Mouse (Mus musculus) olfactory bulb, adult 2 months (tissue): ENCODE data around the gene Muc5b. TPM values are rescaled to one million over a fixed set of nuclear protein-coding genes. Genes with fewer than 3 reads are reported as not detected.

Source experiments
- H3K27ac ChIP-seq: fragments of 200-500 bp; 2 replicates; pipeline ENCODE4 v1.5.1; 2012; ENCODE audit warnings: low read depth, low read length; ENCODE audit not compliant: insufficient read depth
- H3K4me1 ChIP-seq: fragments of 200-500 bp; 2 replicates; pipeline ENCODE4 v1.6.1; 2012; ENCODE audit warnings: low read length; ENCODE audit not compliant: control insufficient read depth, insufficient read depth
- H3K4me3 ChIP-seq: fragments of 200-500 bp; 2 replicates; pipeline ENCODE4 v1.5.1; 2012; ENCODE audit warnings: mild to moderate bottlenecking, low read depth, low read length, moderate library complexity; ENCODE audit not compliant: insufficient read depth
- CTCF ChIP-seq: fragments of 200-500 bp; IDR thresholded peaks from 2 replicates; pipeline ENCODE4 v1.5.1; 2012; ENCODE audit warnings: low read depth, mild to moderate bottlenecking, low read length, moderate library complexity; ENCODE audit not compliant: insufficient read depth
- POLR2A ChIP-seq: fragments of 200-500 bp; IDR thresholded peaks from 2 replicates; pipeline ENCODE4 v1.6.1; 2012; ENCODE audit warnings: mild to moderate bottlenecking, low read depth, low read length, moderate library complexity; ENCODE audit not compliant: insufficient read depth
- WGBS: fragments of 180-500 bp; shearing (Covaris S2); methylation state at CpG from one replicate; pipeline ENCODE4 v1.1.7; 2018; 5-methylcytosine and 5-hydroxymethylcytosine counted together
- polyA plus RNA-seq: library from polyadenylated mRNA; stranded (reverse); fragments of >200 nt; gene quantifications from 2 replicates; pipeline ENCODE4 v1.2.4, GENCODE M21; 2012; ENCODE audit warnings: low replicate concordance; ENCODE audit not compliant: missing spikeins, insufficient read depth, insufficient read length

The Muc5b gene
- polyA plus RNA-seq, 1 experiment: not detected

DNA sequence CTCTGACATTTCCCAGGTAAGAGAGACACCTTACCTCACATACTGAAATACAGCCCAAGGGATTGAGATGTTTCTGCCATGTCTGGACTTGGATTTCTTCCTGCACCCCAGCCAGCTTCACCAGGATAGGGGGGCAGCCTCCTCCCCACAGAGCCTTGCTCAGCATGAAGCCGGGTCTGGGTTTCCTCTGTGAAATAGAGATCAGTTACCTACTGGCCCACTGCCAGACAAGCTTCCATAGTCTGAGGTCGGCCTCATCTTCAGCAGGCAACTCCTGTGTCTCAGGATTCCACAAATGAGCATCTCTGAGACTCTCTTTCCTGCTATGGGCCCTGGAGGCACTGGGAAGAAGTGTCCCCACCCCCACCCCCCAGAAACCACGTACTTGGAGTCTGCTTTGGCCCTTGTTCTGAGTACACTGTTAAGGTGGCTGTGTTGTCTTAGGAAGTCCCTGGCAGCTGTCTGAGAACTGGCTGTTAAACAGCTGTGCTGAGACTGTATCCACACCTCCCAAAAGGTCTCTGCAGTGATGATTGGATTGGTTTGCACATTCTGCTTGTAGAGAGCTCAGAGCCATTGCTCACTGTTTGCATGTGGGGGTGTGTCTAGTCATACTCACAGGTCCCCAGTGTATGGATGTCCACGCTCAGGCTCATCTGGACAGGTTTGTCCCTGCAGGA is 16.1 kb upstream of the Muc5b start:
- Histone ChIP-seq H3K4me3 (no peak overlapping the region), H3K4me1 (no peaks in the 10 kb centered on the region), H3K27ac (no peak overlapping the region)
- TF ChIP-seq POLR2A (no peak), CTCF (no peak)
- 52% methylated on average over 4 of the region's 4 CpGs for WGBS

DNA sequence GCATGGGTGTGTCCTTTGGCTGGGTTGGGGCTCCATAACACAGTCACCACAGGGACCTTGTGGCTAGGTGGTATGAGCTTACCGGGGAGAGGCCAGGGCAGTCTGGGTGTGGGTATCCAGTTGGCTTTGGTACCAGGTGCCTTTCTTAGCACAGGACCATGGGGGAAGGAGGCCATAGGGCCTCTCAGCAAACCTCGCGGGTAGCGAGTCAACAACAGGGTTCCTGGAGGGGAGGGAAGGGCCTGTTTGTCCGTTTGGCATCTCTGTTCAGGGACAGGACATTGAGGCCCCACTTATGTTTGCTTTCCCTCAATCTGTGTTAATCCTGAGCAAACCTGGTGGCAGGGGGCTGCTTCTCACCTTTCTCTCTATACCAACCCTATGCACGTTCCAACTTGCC is 15.2 kb upstream of the Muc5b start:
- no peak overlapping the region for H3K27ac ChIP-seq
- TF ChIP-seq POLR2A: no peak
- no peak for TF ChIP-seq CTCF
- no peak overlapping the region for H3K4me3 ChIP-seq
- WGBS: 90% methylated on average over 6 of the region's 6 CpGs
- H3K4me1 ChIP-seq: no peaks in the 10 kb centered on the region

DNA sequence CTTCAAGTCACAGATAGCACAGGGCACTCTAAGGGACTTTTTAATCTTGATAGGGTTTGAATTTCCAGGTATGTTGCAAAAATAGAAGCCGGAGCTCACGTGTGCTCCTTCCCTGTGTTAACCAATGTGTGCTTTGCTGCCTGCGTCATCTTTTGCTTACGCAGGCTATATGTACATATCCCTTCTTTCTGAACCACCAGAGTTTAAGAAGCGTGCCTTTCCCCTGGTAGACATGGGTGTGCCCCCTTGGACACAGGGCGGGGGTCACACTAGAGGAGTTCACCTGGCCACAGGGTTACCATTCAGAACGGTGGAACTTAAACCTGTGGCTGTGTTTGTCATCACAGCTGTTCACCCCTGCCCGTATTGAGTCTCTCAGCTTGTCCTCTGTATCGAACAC is 14.5 kb upstream of the Muc5b start:
- TF ChIP-seq CTCF: no peak
- no peak for TF ChIP-seq POLR2A
- H3K4me3 ChIP-seq: no peak overlapping the region
- no peak overlapping the region for H3K27ac ChIP-seq
- WGBS: 97% methylated on average over 9 of the region's 9 CpGs
- no peaks in the 10 kb centered on the region for H3K4me1 ChIP-seq

DNA sequence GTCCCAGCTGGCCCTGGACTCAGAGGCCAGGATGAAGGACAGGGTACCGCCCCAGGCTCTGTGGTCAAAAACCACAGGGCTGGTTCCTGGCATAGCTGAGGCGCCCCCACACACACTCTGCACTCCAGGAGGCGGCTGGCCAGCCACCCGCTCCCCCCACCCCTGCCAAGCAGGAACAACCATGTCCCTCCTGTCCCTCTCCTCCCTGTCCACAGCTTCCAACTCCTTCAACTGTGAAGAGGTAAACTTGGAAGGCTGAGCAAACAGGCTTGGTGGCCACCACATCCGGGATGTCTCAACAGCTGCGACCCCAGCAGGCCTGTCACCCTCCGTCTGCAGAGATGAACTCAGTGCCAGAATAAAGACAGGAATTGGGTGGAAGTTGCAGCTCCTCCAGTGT is 2.9 kb upstream of the Muc5b start:
- H3K27ac ChIP-seq: no peak overlapping the region
- no peak for TF ChIP-seq POLR2A
- no peak for TF ChIP-seq CTCF
- peaks cover 6% of the 10 kb centered on the region for H3K4me1 ChIP-seq
- H3K4me3 ChIP-seq: no peak overlapping the region
- WGBS: 85% methylated on average over 7 of the region's 7 CpGs

DNA sequence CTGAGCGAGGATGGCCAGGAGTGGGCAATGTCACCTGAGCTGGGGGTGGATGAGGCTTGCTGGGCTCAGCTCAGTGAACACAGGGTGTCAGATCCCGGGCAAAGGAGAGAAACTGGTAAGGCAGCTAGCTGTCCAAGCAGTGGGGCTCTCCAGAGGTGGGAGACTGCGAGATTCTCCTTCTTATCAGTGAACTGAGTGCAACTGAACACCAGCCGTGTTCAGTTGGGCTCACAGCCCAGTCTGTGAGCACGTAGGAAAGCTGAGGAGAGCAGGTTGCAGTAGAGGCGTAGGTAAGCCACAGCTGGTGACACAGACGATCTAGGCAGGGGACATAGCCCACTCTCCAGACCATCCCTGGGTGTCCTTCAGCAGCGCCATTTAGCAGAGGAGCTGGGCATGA is 2.4 kb upstream of the Muc5b start:
- H3K4me1 ChIP-seq: peaks cover 10% of the 10 kb centered on the region
- no peak overlapping the region for H3K4me3 ChIP-seq
- TF ChIP-seq CTCF (no peak), POLR2A (no peak)
- WGBS: 87% methylated on average over 8 of the region's 8 CpGs
- no peak overlapping the region for H3K27ac ChIP-seq

DNA sequence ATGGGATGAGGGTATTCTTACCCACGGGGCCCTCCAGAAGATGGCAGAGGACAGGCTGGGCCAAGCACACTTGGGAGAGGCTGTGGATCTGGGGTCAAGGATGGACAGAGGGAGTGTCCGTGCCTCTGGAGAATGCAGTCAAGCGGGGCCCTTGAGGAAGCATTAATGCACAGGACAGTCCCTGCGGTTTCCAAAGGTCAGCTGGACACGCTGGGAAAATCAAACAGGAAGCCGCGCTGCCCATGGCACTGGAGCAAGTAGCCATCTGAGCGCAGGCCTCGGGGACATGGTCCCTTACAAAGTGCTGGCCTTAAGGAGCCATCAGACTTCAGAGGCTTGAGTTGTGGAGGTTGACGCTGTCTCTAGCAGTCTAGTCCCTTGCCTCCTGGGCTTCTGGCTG is 1.5 kb downstream of the Muc5b start:
- no peak for TF ChIP-seq POLR2A
- TF ChIP-seq CTCF: no peak
- Histone ChIP-seq H3K4me1 (peaks cover 10% of the 10 kb centered on the region), H3K4me3 (no peak overlapping the region), H3K27ac (no peak overlapping the region)
- 89% methylated on average over 10 of the region's 10 CpGs for WGBS

DNA sequence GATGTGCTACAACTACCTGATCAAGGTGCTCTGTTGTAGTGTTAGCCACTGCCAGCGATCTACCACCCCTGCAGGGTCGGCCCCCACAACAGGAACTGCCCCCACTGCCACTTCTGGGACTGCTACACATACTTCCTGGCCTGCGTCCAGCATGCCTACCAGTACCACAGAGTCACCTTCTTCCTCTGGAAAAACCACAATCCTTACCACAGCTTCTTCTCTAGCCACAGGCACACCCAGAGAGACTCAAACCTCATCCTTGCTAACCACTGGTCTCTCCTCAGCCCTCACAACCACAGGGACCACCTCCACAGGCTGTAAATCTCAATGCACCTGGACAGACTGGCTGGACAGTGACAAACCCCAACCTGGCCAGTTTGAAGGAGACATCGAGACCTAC is 22.2 kb downstream of the Muc5b start:
- H3K27ac ChIP-seq: no peak overlapping the region
- no peak for TF ChIP-seq POLR2A
- no peak for TF ChIP-seq CTCF
- no peak overlapping the region for H3K4me3 ChIP-seq
- WGBS: 88% methylated on average over 4 of the region's 4 CpGs
- no peaks in the 10 kb centered on the region for H3K4me1 ChIP-seq

DNA sequence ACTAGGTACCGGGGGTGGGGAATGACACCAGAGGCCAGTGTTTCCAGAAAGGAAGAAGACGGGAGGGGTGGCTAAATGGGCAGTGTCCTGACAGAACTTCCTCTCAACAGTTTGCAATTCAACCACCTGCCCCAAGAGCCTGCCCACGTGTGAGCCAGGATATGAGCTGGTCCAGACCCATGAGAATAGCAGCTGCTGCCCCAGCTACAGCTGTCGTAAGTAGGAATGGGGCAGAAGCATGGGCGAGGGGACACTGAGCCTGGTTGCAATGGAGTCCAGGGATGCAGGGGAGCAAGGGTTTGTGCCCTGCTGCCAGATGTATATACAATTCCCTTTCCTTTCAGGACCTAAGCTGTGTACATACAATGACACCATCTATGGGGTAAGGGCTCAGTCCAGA is 30.8 kb downstream of the Muc5b start:
- WGBS: 82% methylated on average over 5 of the region's 5 CpGs
- Histone ChIP-seq H3K27ac (no peak overlapping the region), H3K4me3 (no peak overlapping the region), H3K4me1 (no peaks in the 10 kb centered on the region)
- no peak for TF ChIP-seq CTCF
- TF ChIP-seq POLR2A: no peak

DNA sequence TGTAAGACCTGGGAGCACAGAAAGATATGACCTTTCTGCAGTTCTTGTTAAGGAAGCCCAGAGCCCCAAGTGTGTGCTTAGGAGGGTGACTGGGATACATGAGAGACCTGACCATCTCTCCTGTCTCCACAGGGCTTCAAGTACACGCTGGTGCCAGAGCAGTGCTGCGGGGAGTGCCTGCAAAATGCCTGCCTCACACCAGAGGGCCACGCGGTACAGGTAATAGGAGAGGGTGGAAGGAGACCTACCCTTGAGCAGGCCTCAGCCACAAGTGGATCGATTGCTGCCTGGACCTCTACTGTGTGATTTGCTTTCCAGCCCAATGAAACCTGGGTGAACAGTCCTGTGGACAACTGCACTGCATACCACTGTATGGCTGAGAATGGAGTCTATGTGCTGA is 31.7 kb downstream of the Muc5b start:
- Histone ChIP-seq H3K4me3 (no peak overlapping the region), H3K27ac (no peak overlapping the region), H3K4me1 (no peaks in the 10 kb centered on the region)
- TF ChIP-seq POLR2A: no peak
- no peak for TF ChIP-seq CTCF
- 84% methylated on average over 5 of the region's 5 CpGs for WGBS

DNA sequence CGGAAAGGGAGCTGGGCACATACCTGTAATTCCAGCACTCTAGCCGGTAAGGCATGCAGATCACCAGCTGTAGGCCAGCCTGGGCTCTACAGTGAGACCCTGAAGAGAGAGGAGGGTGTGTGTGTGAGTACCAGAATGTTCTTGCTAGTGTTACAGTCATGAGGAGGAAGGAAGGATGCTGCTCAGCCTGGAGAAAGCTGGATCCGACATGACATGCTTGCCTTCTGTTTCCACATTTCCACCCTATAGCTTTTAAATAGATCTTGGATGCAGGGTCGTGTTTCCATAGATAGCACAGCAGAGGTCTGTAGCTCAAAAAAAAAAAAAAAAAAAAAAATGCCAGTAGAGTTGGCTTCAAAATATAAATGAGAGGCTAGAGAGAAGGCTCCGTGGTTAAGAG is 36.0 kb downstream of the Muc5b start:
- 87% methylated on average over 5 of the region's 5 CpGs for WGBS
- TF ChIP-seq CTCF (no peak), POLR2A (no peak)
- Histone ChIP-seq H3K4me3 (no peak overlapping the region), H3K27ac (no peak overlapping the region), H3K4me1 (no peaks in the 10 kb centered on the region; the same call in 1 of the 2 replicates)
